Mouse (Mus musculus): ENCODE data around the gene Gm14409. TPM values are rescaled to one million over a fixed set of nuclear protein-coding genes. Genes with fewer than 3 reads are reported as not detected.
"Not testable (repeated sequence)": the region's sequence is repeated elsewhere in the genome, so short reads cannot be mapped to it uniquely, and the experiment has no call there.

Gene Gm14409
- not detected in 2 replicates for polyA plus RNA-seq (2015; fragmentation: Nextera tagmentation; extraction: Ambion mirVana)

GRCm38 (mm10) chr2:177266936-177267335 lies at the start of gene Gm14409:
TSS of gene Gm14409 (minus strand) at chr2:177267036.
- not testable (repeated sequence) for ATAC-seq (replicated peaks; ENCODE audit: low FRiP score)

GRCm38 (mm10) chr2:177309627-177310026 lies 42.8 kb upstream of the Gm14409 start:
- not testable (repeated sequence) for H3K9me3 ChIP-seq (replicated peaks); H3K9ac ChIP-seq; H3K4me1 ChIP-seq; H3K27ac ChIP-seq; ATAC-seq (replicated peaks; ENCODE audit: low FRiP score); H3K4me2 ChIP-seq; H3K27me3 ChIP-seq; H3K4me3 ChIP-seq (replicated peaks); H3K36me3 ChIP-seq
- 80% methylated on average over 4 of the region's 4 CpGs for WGBS

More at GRCm38 (mm10) chr2:177266936-177267335, at the start of gene Gm14409:
- H3K4me3 ChIP-seq (replicated peaks); H3K4me1 ChIP-seq; H3K9me3 ChIP-seq (replicated peaks); H3K36me3 ChIP-seq; H3K4me2 ChIP-seq; H3K27ac ChIP-seq; H3K27me3 ChIP-seq; H3K9ac ChIP-seq: not testable (repeated sequence)
- WGBS = no CpG with 5 or more reads among the region's 2 CpGs

GRCm38 (mm10) chr2:177304980-177305379 lies 38.1 kb upstream of the Gm14409 start:
- H3K9me3 ChIP-seq (replicated peaks); H3K36me3 ChIP-seq; H3K4me1 ChIP-seq; ATAC-seq (replicated peaks; ENCODE audit: low FRiP score); H3K4me3 ChIP-seq (replicated peaks); H3K4me2 ChIP-seq; H3K27ac ChIP-seq; H3K9ac ChIP-seq; H3K27me3 ChIP-seq: not testable (repeated sequence)
- no CpG with 5 or more reads among the region's 2 CpGs for WGBS

- H3K36me3 ChIP-seq; ATAC-seq (replicated peaks; ENCODE audit: low FRiP score); H3K4me3 ChIP-seq (replicated peaks); H3K4me2 ChIP-seq; H3K4me1 ChIP-seq; H3K9ac ChIP-seq; H3K9me3 ChIP-seq (replicated peaks); H3K27me3 ChIP-seq; H3K27ac ChIP-seq: not testable (repeated sequence)
- WGBS = 23% methylated on average over 3 of the region's 3 CpGs
These were observed 16.9 kb upstream of the Gm14409 start for GRCm38 (mm10) chr2:177283701-177284100.

GRCm38 (mm10) chr2:177277754-177278153 lies 10.9 kb upstream of the Gm14409 start:
- not testable (repeated sequence) for H3K4me2 ChIP-seq; ATAC-seq (replicated peaks; ENCODE audit: low FRiP score); H3K4me1 ChIP-seq; H3K27me3 ChIP-seq; H3K36me3 ChIP-seq; H3K27ac ChIP-seq; H3K9ac ChIP-seq; H3K4me3 ChIP-seq (replicated peaks); H3K9me3 ChIP-seq (replicated peaks)
- 83% methylated on average over 2 of the region's 2 CpGs for WGBS

GRCm38 (mm10) chr2:177272237-177272636 lies 5.4 kb upstream of the Gm14409 start:
- H3K4me3 ChIP-seq (replicated peaks); H3K27me3 ChIP-seq; H3K4me1 ChIP-seq; ATAC-seq (replicated peaks; ENCODE audit: low FRiP score); H3K9ac ChIP-seq; H3K4me2 ChIP-seq; H3K27ac ChIP-seq; H3K36me3 ChIP-seq; H3K9me3 ChIP-seq (replicated peaks): not testable (repeated sequence)
- WGBS = 69% methylated on average over 2 of the region's 2 CpGs

GRCm38 (mm10) chr2:177247449-177247848 lies 19.4 kb downstream of the Gm14409 start:
- WGBS = 78% methylated on average over 2 of the region's 2 CpGs
- H3K9me3 ChIP-seq (replicated peaks); ATAC-seq (replicated peaks; ENCODE audit: low FRiP score); H3K4me1 ChIP-seq; H3K36me3 ChIP-seq; H3K27me3 ChIP-seq; H3K27ac ChIP-seq; H3K4me2 ChIP-seq; H3K9ac ChIP-seq; H3K4me3 ChIP-seq (replicated peaks): not testable (repeated sequence)

GRCm38 (mm10) chr2:177230461-177230860 lies 36.4 kb downstream of the Gm14409 start:
- WGBS = 66% methylated on average over 2 of the region's 2 CpGs
- not testable (repeated sequence) for ATAC-seq (replicated peaks; ENCODE audit: low FRiP score); H3K9me3 ChIP-seq (replicated peaks); H3K4me2 ChIP-seq; H3K4me3 ChIP-seq (replicated peaks); H3K4me1 ChIP-seq; H3K9ac ChIP-seq; H3K27ac ChIP-seq; H3K27me3 ChIP-seq; H3K36me3 ChIP-seq

Other genes with a start within 250 kb of the Gm14409 start
- 0.14 TPM in 1 of 2 replicates, not detected in the other for gene Gm14401, start 192.7 kb downstream of the Gm14409 start, polyA plus RNA-seq (2015; fragmentation: Nextera tagmentation; extraction: Ambion mirVana)
- 25.8 and 26.6 TPM in 2 replicates for gene Gm14410, start 60.6 kb downstream of the Gm14409 start, polyA plus RNA-seq (2015; fragmentation: Nextera tagmentation; extraction: Ambion mirVana)
- gene Gm14412, start 57.3 kb upstream of the Gm14409 start, polyA plus RNA-seq (2015; fragmentation: Nextera tagmentation; extraction: Ambion mirVana) = 0.37 and 0.42 TPM in 2 replicates
- 8.1 and 10.2 TPM in 2 replicates for gene Gm14418, start 131.3 kb upstream of the Gm14409 start, polyA plus RNA-seq (2015; fragmentation: Nextera tagmentation; extraction: Ambion mirVana)
- 14.6 and 16.7 TPM in 2 replicates for gene Zfp970, start 197.7 kb upstream of the Gm14409 start, polyA plus RNA-seq (2015; fragmentation: Nextera tagmentation; extraction: Ambion mirVana)
- 6.5 and 9.1 TPM in 2 replicates for gene Gm14403, start 231.2 kb upstream of the Gm14409 start, polyA plus RNA-seq (2015; fragmentation: Nextera tagmentation; extraction: Ambion mirVana)

All from kidney, embryonic 15.5 days (tissue).